Mouse (Mus musculus): ENCODE data around the gene Gfpt1. TPM values are rescaled to one million over a fixed set of nuclear protein-coding genes. Genes with fewer than 3 reads are reported as not detected.

Gene Gfpt1
- polyA plus RNA-seq, 1 experiment from 2014 or later, result 17.4 TPM

GRCm38 (mm10) chr6:87099671-87100296 is 57.1 kb downstream of the Gfpt1 start:
- H3K9ac ChIP-seq (ENCODE audit: low read length), result no peak overlapping the region
- H3K4me1 ChIP-seq (replicated peaks; ENCODE audit: control insufficient read depth, insufficient read depth, low read length), result 0 out of 2 replicates have a peak, but pooled peaks cover 2% of the 10 kb centered on the region
- no peaks in the 10 kb centered on the region for H3K27me3 ChIP-seq (ENCODE audit: control insufficient read depth, insufficient read depth, low read length)
- ATAC-seq (replicated peaks; ENCODE audit: low FRiP score), result no peak
- no peak overlapping the region for H3K4me2 ChIP-seq (ENCODE audit: low read depth, low read length, severe bottlenecking)
- H3K27ac ChIP-seq (ENCODE audit: low read depth, low read length), result no peak overlapping the region
- no peaks in the 10 kb centered on the region for H3K36me3 ChIP-seq (ENCODE audit: control insufficient read depth, insufficient read depth, low read length)
- no peak for DNase-seq (ENCODE audit: low spot score)
- no peak overlapping the region for H3K4me3 ChIP-seq (ENCODE audit: low read depth, low read length)
- H3K9me3 ChIP-seq (ENCODE audit: control insufficient read depth, low read length), result no peaks in the 10 kb centered on the region
- WGBS, result 64% methylated on average over 7 of the region's 7 CpGs

DNA sequence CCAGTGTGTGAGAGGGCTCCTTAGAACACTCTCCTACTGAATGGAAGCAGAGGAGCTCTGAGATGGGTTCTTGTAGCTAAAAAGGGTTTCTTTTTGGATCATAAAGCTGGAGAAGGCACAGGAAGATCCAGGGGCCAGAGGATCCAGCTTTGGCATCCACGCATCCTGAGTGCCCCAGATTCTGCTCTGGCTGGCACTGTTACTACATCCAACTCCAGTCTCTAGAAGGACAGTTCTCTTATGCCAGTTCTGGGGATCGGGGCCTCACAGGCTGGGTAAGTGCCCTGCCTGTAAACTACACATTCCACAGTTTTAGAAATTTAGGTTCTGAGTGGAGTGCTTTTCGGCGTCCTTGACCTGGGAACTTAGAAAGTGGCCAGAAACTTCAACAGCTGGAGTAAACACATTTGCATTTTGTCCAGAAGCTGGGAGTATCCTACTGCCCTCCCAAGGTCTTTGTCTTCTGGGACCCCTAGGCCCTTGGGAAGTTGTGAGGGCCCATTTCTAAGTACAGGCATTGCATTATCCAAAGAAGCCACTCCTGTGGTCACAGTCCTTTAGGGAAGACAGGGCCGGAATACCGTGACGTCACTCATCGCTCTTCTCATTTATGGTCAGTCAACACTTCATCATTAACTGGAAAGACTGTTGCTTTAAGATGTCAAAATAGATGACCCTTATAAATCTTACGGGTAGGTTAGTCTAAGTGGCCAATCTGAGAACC is 57.8 kb downstream of the Gfpt1 start:
- H3K4me1 ChIP-seq (replicated peaks; ENCODE audit: control insufficient read depth, insufficient read depth, low read length), result 0 out of 2 replicates have a peak, but pooled peaks cover 2% of the 10 kb centered on the region
- DNase-seq (ENCODE audit: low spot score), result no peak
- H3K4me3 ChIP-seq (ENCODE audit: low read depth, low read length), result no peak overlapping the region
- H3K27ac ChIP-seq (ENCODE audit: low read depth, low read length), result no peak overlapping the region
- no peak for ATAC-seq (replicated peaks; ENCODE audit: low FRiP score)
- H3K27me3 ChIP-seq (ENCODE audit: control insufficient read depth, insufficient read depth, low read length), result no peaks in the 10 kb centered on the region
- H3K9me3 ChIP-seq (ENCODE audit: control insufficient read depth, low read length), result no peaks in the 10 kb centered on the region
- no peak overlapping the region for H3K4me2 ChIP-seq (ENCODE audit: low read depth, low read length, severe bottlenecking)
- H3K9ac ChIP-seq (ENCODE audit: low read length), result no peak overlapping the region
- no peaks in the 10 kb centered on the region for H3K36me3 ChIP-seq (ENCODE audit: control insufficient read depth, insufficient read depth, low read length)
- WGBS, result 91% methylated on average over 9 of the region's 9 CpGs

DNA sequence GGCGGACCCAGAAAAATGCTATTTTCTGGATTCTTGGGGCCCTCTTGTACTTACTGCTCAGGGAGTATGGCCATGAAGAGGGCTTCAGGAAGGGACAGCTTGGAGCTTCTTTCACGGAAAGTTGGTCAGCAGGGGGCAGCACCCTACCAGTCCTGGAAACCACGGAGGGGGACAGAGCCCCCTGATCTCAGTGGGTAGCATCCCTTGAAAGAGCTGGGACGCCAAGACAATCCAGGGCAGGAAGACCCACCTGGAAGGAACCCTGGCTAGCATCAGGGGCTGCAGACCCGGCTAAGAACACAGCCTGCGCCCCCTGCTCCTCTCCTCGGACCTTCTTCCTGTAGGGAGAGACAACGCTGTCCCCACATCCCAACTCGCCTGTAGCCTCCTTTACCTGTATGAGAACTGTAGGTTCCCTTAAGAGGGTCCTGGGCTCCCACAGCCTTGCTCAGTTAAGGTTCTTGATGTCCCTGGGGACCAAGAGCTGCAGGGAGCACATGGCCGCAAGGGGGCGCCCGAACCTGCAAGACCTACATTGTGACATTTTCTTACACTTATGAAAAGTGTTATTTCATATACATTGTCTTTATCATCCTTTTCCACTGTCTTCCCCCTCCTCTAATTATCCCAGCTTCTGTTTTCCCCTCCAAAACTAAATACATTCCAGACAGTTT is 58.8 kb downstream of the Gfpt1 start:
- ATAC-seq (replicated peaks; ENCODE audit: low FRiP score), result peak; percentile 49; the same call in 1 of the 2 replicates
- Histone ChIP-seq H3K4me3 (ENCODE audit: low read depth, low read length) (no peak overlapping the region), H3K36me3 (ENCODE audit: control insufficient read depth, insufficient read depth, low read length) (no peaks in the 10 kb centered on the region), H3K9me3 (ENCODE audit: control insufficient read depth, low read length) (no peaks in the 10 kb centered on the region), H3K4me1 (replicated peaks; ENCODE audit: control insufficient read depth, insufficient read depth, low read length) (0 out of 2 replicates have a peak, but pooled peaks cover 2% of the 10 kb centered on the region), H3K4me2 (ENCODE audit: low read depth, low read length, severe bottlenecking) (peak overlapping the region; percentile 34), H3K9ac (ENCODE audit: low read length) (no peak overlapping the region; the same call in 1 of the 2 replicates), H3K27ac (ENCODE audit: low read depth, low read length) (no peak overlapping the region), H3K27me3 (ENCODE audit: control insufficient read depth, insufficient read depth, low read length) (no peaks in the 10 kb centered on the region)
- 12% methylated on average over 12 of the region's 12 CpGs for WGBS
- DNase-seq (ENCODE audit: low spot score), result peak; percentile 93

- WGBS, result 39% methylated on average over 4 of the region's 4 CpGs
- no peak overlapping the region for H3K27ac ChIP-seq (ENCODE audit: low read depth, low read length)
- no peak for DNase-seq (ENCODE audit: low spot score)
- no peak overlapping the region for H3K9ac ChIP-seq (ENCODE audit: low read length)
- no peak overlapping the region for H3K4me3 ChIP-seq (ENCODE audit: low read depth, low read length)
- H3K4me1 ChIP-seq (replicated peaks; ENCODE audit: control insufficient read depth, insufficient read depth, low read length), result 0 out of 2 replicates have a peak, but pooled peaks cover 2% of the 10 kb centered on the region
- H3K36me3 ChIP-seq (ENCODE audit: control insufficient read depth, insufficient read depth, low read length), result no peaks in the 10 kb centered on the region
- no peaks in the 10 kb centered on the region for H3K27me3 ChIP-seq (ENCODE audit: control insufficient read depth, insufficient read depth, low read length)
- H3K4me2 ChIP-seq (ENCODE audit: low read depth, low read length, severe bottlenecking), result no peak overlapping the region
- H3K9me3 ChIP-seq (ENCODE audit: control insufficient read depth, low read length), result no peaks in the 10 kb centered on the region
- no peak for ATAC-seq (replicated peaks; ENCODE audit: low FRiP score)
Observed at GRCm38 (mm10) chr6:87101955-87102353, 59.3 kb downstream of the Gfpt1 start.

DNA sequence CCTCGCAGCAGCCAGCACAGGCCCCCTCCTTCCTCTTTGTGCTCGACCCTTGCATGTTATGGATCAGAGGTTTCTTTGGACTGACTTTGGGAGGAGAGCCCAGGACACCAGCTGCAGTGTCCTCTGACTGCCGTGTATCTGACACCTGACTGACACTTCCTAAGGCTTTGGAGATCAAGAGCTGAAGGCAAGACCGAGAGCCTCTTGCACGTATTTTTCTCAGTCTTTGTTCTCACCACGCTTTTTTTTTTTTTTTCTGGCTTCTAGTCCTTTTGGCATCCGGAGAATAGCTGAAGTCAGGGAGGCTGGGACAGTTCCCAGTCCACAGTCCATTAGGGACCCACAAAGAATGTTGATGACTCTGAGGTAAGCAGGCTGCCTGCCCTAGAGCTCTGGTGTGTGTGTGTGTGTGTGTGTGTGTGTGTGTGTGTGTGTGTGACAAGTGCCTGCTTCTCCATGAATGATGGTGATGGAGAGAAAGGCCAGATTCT is 59.8 kb downstream of the Gfpt1 start:
- Histone ChIP-seq H3K4me1 (replicated peaks; ENCODE audit: control insufficient read depth, insufficient read depth, low read length) (0 out of 2 replicates have a peak, but pooled peaks cover 2% of the 10 kb centered on the region), H3K9ac (ENCODE audit: low read length) (no peak overlapping the region), H3K36me3 (ENCODE audit: control insufficient read depth, insufficient read depth, low read length) (no peaks in the 10 kb centered on the region), H3K4me2 (ENCODE audit: low read depth, low read length, severe bottlenecking) (no peak overlapping the region), H3K9me3 (ENCODE audit: control insufficient read depth, low read length) (no peaks in the 10 kb centered on the region), H3K4me3 (ENCODE audit: low read depth, low read length) (no peak overlapping the region), H3K27ac (ENCODE audit: low read depth, low read length) (no peak overlapping the region), H3K27me3 (ENCODE audit: control insufficient read depth, insufficient read depth, low read length) (no peaks in the 10 kb centered on the region)
- DNase-seq (ENCODE audit: low spot score) (no peak), ATAC-seq (replicated peaks; ENCODE audit: low FRiP score) (no peak)
- WGBS, result 48% methylated on average over 7 of the region's 7 CpGs

GRCm38 (mm10) chr6:87103314-87103713 is 60.7 kb downstream of the Gfpt1 start:
- no peak overlapping the region for H3K9ac ChIP-seq (ENCODE audit: low read length)

DNA sequence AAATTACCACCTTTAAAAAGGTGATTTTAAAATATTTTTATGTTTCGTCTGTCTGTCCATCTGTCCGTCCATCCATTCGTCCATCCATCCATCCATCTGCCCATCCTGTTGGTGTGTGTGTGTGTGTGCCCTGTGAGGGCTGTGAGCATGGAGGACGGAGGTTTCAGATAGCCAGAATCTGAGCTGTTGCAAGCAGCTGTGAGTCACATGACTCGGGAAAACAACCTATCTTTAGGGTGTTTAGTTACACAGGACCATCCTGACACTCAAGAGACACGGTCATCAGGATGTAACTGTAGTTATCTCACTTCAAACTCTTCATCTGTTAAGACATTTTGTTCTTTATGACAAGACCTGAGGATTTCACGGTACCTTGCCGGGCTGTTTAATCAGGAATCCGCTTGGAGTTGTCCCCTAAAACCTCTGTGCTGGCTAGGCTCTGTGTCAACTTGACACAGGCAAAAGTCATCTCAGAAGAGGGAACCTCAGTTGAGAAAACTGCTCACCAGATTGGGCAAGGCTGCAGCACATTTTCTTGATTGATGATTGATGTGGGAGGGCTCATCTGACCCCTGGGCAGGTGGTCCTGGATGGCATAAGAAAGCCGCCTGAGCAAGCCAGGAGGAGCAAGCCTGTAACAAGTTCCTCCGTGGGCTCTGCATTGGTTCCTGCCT is 61.6 kb downstream of the Gfpt1 start, which contains the start of gene D6Ertd527e:
D6Ertd527e (plus strand) TSS at position 624 of the 674 bp plus-strand sequence.
- Histone ChIP-seq H3K4me1 (replicated peaks; ENCODE audit: control insufficient read depth, insufficient read depth, low read length) (0 out of 2 replicates have a peak, but pooled peaks cover under 1% of the 10 kb centered on the region), H3K27ac (ENCODE audit: low read depth, low read length) (no peak within 1 kb of the TSS), H3K4me2 (ENCODE audit: low read depth, low read length, severe bottlenecking) (no peak within 1 kb of the TSS), H3K9me3 (ENCODE audit: control insufficient read depth, low read length) (no peaks in the 10 kb centered on the region), H3K36me3 (ENCODE audit: control insufficient read depth, insufficient read depth, low read length) (no peaks in the 10 kb centered on the region), H3K9ac (ENCODE audit: low read length) (no peak within 1 kb of the TSS), H3K4me3 (ENCODE audit: low read depth, low read length) (no peak within 1 kb of the TSS), H3K27me3 (ENCODE audit: control insufficient read depth, insufficient read depth, low read length) (no peaks in the 10 kb centered on the region)
- DNase-seq (ENCODE audit: low spot score) (no peak), ATAC-seq (replicated peaks; ENCODE audit: low FRiP score) (no peak)
- 83% methylated on average over 11 of the region's 11 CpGs for WGBS

More at GRCm38 (mm10) chr6:87103314-87103713, 60.7 kb downstream of the Gfpt1 start:
- WGBS, result 86% methylated on average over 1 of the region's 1 CpGs
- DNase-seq (ENCODE audit: low spot score) (no peak), ATAC-seq (replicated peaks; ENCODE audit: low FRiP score) (no peak)
- Histone ChIP-seq H3K27me3 (ENCODE audit: control insufficient read depth, insufficient read depth, low read length) (no peaks in the 10 kb centered on the region), H3K4me3 (ENCODE audit: low read depth, low read length) (no peak overlapping the region), H3K9me3 (ENCODE audit: control insufficient read depth, low read length) (no peaks in the 10 kb centered on the region), H3K4me1 (replicated peaks; ENCODE audit: control insufficient read depth, insufficient read depth, low read length) (0 out of 2 replicates have a peak, but pooled peaks cover 2% of the 10 kb centered on the region), H3K27ac (ENCODE audit: low read depth, low read length) (no peak overlapping the region), H3K4me2 (ENCODE audit: low read depth, low read length, severe bottlenecking) (no peak overlapping the region), H3K36me3 (ENCODE audit: control insufficient read depth, insufficient read depth, low read length) (no peaks in the 10 kb centered on the region)

- H3K4me1 ChIP-seq (replicated peaks; ENCODE audit: control insufficient read depth, insufficient read depth, low read length), result no peaks in the 10 kb centered on the region
- no peak overlapping the region for H3K9ac ChIP-seq (ENCODE audit: low read length)
- no peak overlapping the region for H3K4me2 ChIP-seq (ENCODE audit: low read depth, low read length, severe bottlenecking)
- no peak for DNase-seq (ENCODE audit: low spot score)
- no peaks in the 10 kb centered on the region for H3K27me3 ChIP-seq (ENCODE audit: control insufficient read depth, insufficient read depth, low read length)
- H3K36me3 ChIP-seq (ENCODE audit: control insufficient read depth, insufficient read depth, low read length), result no peaks in the 10 kb centered on the region
- no peak for ATAC-seq (replicated peaks; ENCODE audit: low FRiP score)
- WGBS, result 88% methylated on average over 1 of the region's 1 CpGs
- H3K27ac ChIP-seq (ENCODE audit: low read depth, low read length), result no peak overlapping the region
- no peaks in the 10 kb centered on the region for H3K9me3 ChIP-seq (ENCODE audit: control insufficient read depth, low read length)
- no peak overlapping the region for H3K4me3 ChIP-seq (ENCODE audit: low read depth, low read length)
Observed at GRCm38 (mm10) chr6:87111493-87111892, 68.8 kb downstream of the Gfpt1 start.
